Mouse (Mus musculus) liver, postnatal 0 days (tissue): ENCODE data around the gene Akt2. TPM values are rescaled to one million over a fixed set of nuclear protein-coding genes. Genes with fewer than 3 reads are reported as not detected.

Source experiments
- ATAC-seq: fragments of 200-750 bp; cut with Nextera tagmentation; 2 replicates; pipeline ENCODE4 v1.8.0; 2017; ENCODE audit warnings: mild to moderate bottlenecking, moderate library complexity
- DNase-seq: peaks from one replicate; pipeline ENCODE4 v3.0.0-alpha.2; 2016
- H3K27ac ChIP-seq: fragments of 300-500 bp; sonication (generic); 2 replicates; pipeline ENCODE4 v1.5.1; 2014; ENCODE audit warnings: antibody characterized with exemption, moderate library complexity, mild to moderate bottlenecking, low read depth
- H3K27me3 ChIP-seq: fragments of 300-500 bp; sonication (generic); 2 replicates; pipeline ENCODE4 v1.6.1; 2014; ENCODE audit warnings: low read length, control low read depth, mixed read lengths; ENCODE audit not compliant: insufficient read depth
- H3K36me3 ChIP-seq: fragments of 300-500 bp; sonication (generic); replicated peaks from 2 replicates; pipeline ENCODE4 v1.6.1; 2014; ENCODE audit warnings: mild to moderate bottlenecking, control low read depth, low read length, moderate library complexity, mixed read lengths; ENCODE audit not compliant: insufficient read depth
- H3K4me1 ChIP-seq: fragments of 300-500 bp; sonication (generic); 2 replicates; pipeline ENCODE4 v1.6.1; 2014; ENCODE audit warnings: antibody characterized with exemption, mild to moderate bottlenecking, control low read depth; ENCODE audit not compliant: insufficient read depth
- H3K4me2 ChIP-seq: fragments of 300-500 bp; sonication (generic); 2 replicates; pipeline ENCODE4 v1.6.1; 2014; ENCODE audit warnings: low read depth, mild to moderate bottlenecking, low read length, moderate library complexity, mixed read lengths
- H3K4me3 ChIP-seq: fragments of 300-500 bp; sonication (generic); 2 replicates; pipeline ENCODE4 v1.5.1; 2014; ENCODE audit warnings: low read depth, low read length
- H3K9ac ChIP-seq: fragments of 300-500 bp; sonication (generic); replicated peaks from 2 replicates; pipeline ENCODE4 v1.6.1; 2014; ENCODE audit warnings: mild to moderate bottlenecking, moderate library complexity
- H3K9me3 ChIP-seq: fragments of 300-500 bp; sonication (generic); 2 replicates; pipeline ENCODE4 v1.6.1; 2016; ENCODE audit warnings: mild to moderate bottlenecking, control low read depth, low read length, mixed read lengths
- CTCF ChIP-seq: sonication (generic); IDR thresholded peaks from 2 replicates; pipeline ENCODE4 v1.5.1; 2016; ENCODE audit warnings: antibody characterized with exemption, low read depth
- EP300 ChIP-seq: IDR thresholded peaks from 2 replicates; pipeline ENCODE4 v1.6.1; 2016; ENCODE audit warnings: antibody characterized with exemption, low read depth, mild to moderate bottlenecking
- WGBS: fragments of 180-500 bp; shearing (Covaris S2); extraction: QIAGEN DNeasy Blood & Tissue Kit; methylation state at CpG from one replicate; pipeline ENCODE4 v1.1.7; 2014; ENCODE audit not compliant: insufficient replicate concordance; 5-methylcytosine and 5-hydroxymethylcytosine counted together
- polyA plus RNA-seq: library from polyadenylated mRNA; unstranded; fragments of >200 nt; fragmentation: Nextera tagmentation; extraction: Ambion mirVana; gene quantifications from 2 replicates; pipeline ENCODE4 v1.2.1, GENCODE M21; 2015

Gene Akt2
- polyA plus RNA-seq, 1 experiment from 2014 or later, result 25.5 TPM

GRCm38 (mm10) chr7:27569580-27570224, 21.6 kb upstream of the Akt2 start:
- Histone ChIP-seq H3K4me2 (no peak overlapping the region), H3K9ac (no peak overlapping the region), H3K27me3 (no peaks in the 10 kb centered on the region), H3K4me3 (no peak overlapping the region), H3K4me1 (no peaks in the 10 kb centered on the region), H3K36me3 (peaks cover 46% of the 10 kb centered on the region), H3K27ac (no peak overlapping the region), H3K9me3 (no peaks in the 10 kb centered on the region)
- 80% methylated on average over 5 of the region's 5 CpGs for WGBS
- ATAC-seq (no peak), DNase-seq (no peak)
- TF ChIP-seq EP300, result no peak
- TF ChIP-seq CTCF, result no peak

GRCm38 (mm10) chr7:27572133-27572532, 19.2 kb upstream of the Akt2 start:
- WGBS, result 79% methylated on average over 4 of the region's 4 CpGs
- no peak for DNase-seq
- ATAC-seq, result no peak
- no peaks in the 10 kb centered on the region for H3K9me3 ChIP-seq
- peaks cover 49% of the 10 kb centered on the region for H3K36me3 ChIP-seq
- no peaks in the 10 kb centered on the region for H3K4me1 ChIP-seq
- no peak for TF ChIP-seq EP300
- no peak overlapping the region for H3K4me2 ChIP-seq
- no peak overlapping the region for H3K27ac ChIP-seq
- H3K27me3 ChIP-seq, result no peaks in the 10 kb centered on the region
- H3K4me3 ChIP-seq, result no peak overlapping the region
- no peak overlapping the region for H3K9ac ChIP-seq

GRCm38 (mm10) chr7:27574124-27574880, 17.1 kb upstream of the Akt2 start:
- H3K27me3 ChIP-seq, result no peaks in the 10 kb centered on the region
- DNase-seq, result no peak
- H3K9ac ChIP-seq, result no peak overlapping the region
- no peak overlapping the region for H3K27ac ChIP-seq
- no peak for ATAC-seq
- no peak for TF ChIP-seq EP300
- TF ChIP-seq CTCF, result no peak
- 88% methylated on average over 14 of the region's 14 CpGs for WGBS
- H3K4me1 ChIP-seq, result no peaks in the 10 kb centered on the region
- H3K4me2 ChIP-seq, result no peak overlapping the region
- H3K36me3 ChIP-seq, result peaks cover 39% of the 10 kb centered on the region
- no peak overlapping the region for H3K4me3 ChIP-seq
- no peaks in the 10 kb centered on the region for H3K9me3 ChIP-seq

- H3K4me2 ChIP-seq, result no peak overlapping the region
- no peaks in the 10 kb centered on the region for H3K4me1 ChIP-seq
- TF ChIP-seq EP300, result no peak
- TF ChIP-seq CTCF, result peak; percentile 74
- H3K9ac ChIP-seq, result no peak overlapping the region
- no peaks in the 10 kb centered on the region for H3K27me3 ChIP-seq
- DNase-seq (peak; percentile 63), ATAC-seq (peak; percentile 55; the same call in 1 of the 2 replicates)
- H3K9me3 ChIP-seq, result no peaks in the 10 kb centered on the region
- peaks cover 50% of the 10 kb centered on the region for H3K36me3 ChIP-seq
- 0 out of 2 replicates have a peak overlapping the region, but pooled peaks have one; percentile 22 for H3K27ac ChIP-seq
- WGBS, result 61% methylated on average over 6 of the region's 6 CpGs
- H3K4me3 ChIP-seq, result no peak overlapping the region
These were observed 14.4 kb upstream of the Akt2 start for GRCm38 (mm10) chr7:27576914-27577313.

- TF ChIP-seq CTCF (no peak), EP300 (no peak)
- peaks cover 44% of the 10 kb centered on the region for H3K36me3 ChIP-seq
- WGBS, result 92% methylated on average over 6 of the region's 6 CpGs
- DNase-seq (no peak), ATAC-seq (no peak)
- no peak overlapping the region for H3K9ac ChIP-seq
- H3K27me3 ChIP-seq, result no peaks in the 10 kb centered on the region
- H3K4me3 ChIP-seq, result no peak overlapping the region
- H3K27ac ChIP-seq, result 0 out of 2 replicates have a peak overlapping the region, but pooled peaks have one; percentile 22
- no peaks in the 10 kb centered on the region for H3K9me3 ChIP-seq
- H3K4me1 ChIP-seq, result no peaks in the 10 kb centered on the region
- H3K4me2 ChIP-seq, result no peak overlapping the region
These were observed 13.8 kb upstream of the Akt2 start for GRCm38 (mm10) chr7:27577589-27577988.

GRCm38 (mm10) chr7:27578465-27578864, 12.9 kb upstream of the Akt2 start:
- TF ChIP-seq EP300 (no peak), CTCF (no peak)
- Histone ChIP-seq H3K4me1 (no peaks in the 10 kb centered on the region), H3K9ac (no peak overlapping the region), H3K36me3 (peaks cover 43% of the 10 kb centered on the region), H3K4me3 (no peak overlapping the region), H3K27ac (peak overlapping the region; percentile 6; the same call in 1 of the 2 replicates), H3K4me2 (no peak overlapping the region), H3K27me3 (no peaks in the 10 kb centered on the region), H3K9me3 (no peaks in the 10 kb centered on the region)
- DNase-seq (peak; percentile 33), ATAC-seq (peak; percentile 41; the same call in 1 of the 2 replicates)
- 80% methylated on average over 7 of the region's 7 CpGs for WGBS
